Mouse (Mus musculus): ENCODE measurements around the gene Mapk8ip2.
A peak's percentile ranks its signal among the peaks of the same experiment; 100 is the strongest.
"Not testable (repeated sequence)": the region's sequence is repeated elsewhere in the genome, so short reads cannot be mapped to it uniquely, and the experiment has no call there.

Gene Mapk8ip2

GRCm38 (mm10) chr15:89453865-89454478, at the start of gene Mapk8ip2:
Mapk8ip2 (plus strand) TSS chr15:89453913.
- no peak for DNase-seq (ENCODE audit: low read depth, low spot score)

GRCm38 (mm10) chr15:89404831-89405623, 48.7 kb upstream of the Mapk8ip2 start:
- DNase-seq (ENCODE audit: low read depth, low spot score), result no peak

GRCm38 (mm10) chr15:89406691-89407090, 47.0 kb upstream of the Mapk8ip2 start:
- no peak for DNase-seq (ENCODE audit: low read depth, low spot score)

GRCm38 (mm10) chr15:89410118-89410517, 43.6 kb upstream of the Mapk8ip2 start, which contains the start of gene Syce3:
Syce3 (minus strand) TSS chr15:89410503.
- DNase-seq (ENCODE audit: low read depth, low spot score), result no peak

- peak; percentile 55 for DNase-seq (ENCODE audit: low read depth, low spot score)
Observed at GRCm38 (mm10) chr15:89415282-89415681, 38.4 kb upstream of the Mapk8ip2 start.

- no peak for DNase-seq (ENCODE audit: low read depth, low spot score)
Observed at GRCm38 (mm10) chr15:89421938-89422337, 31.8 kb upstream of the Mapk8ip2 start.

GRCm38 (mm10) chr15:89424621-89425020, 29.1 kb upstream of the Mapk8ip2 start:
- DNase-seq (ENCODE audit: low read depth, low spot score), result no peak

GRCm38 (mm10) chr15:89425711-89426121, 28.0 kb upstream of the Mapk8ip2 start, which contains the start of gene Cpt1b:
Cpt1b (minus strand) TSS chr15:89425863.
- DNase-seq (ENCODE audit: low read depth, low spot score), result peak; percentile 89

GRCm38 (mm10) chr15:89426716-89427115, 27.0 kb upstream of the Mapk8ip2 start:
- DNase-seq (ENCODE audit: low read depth, low spot score), result no peak

GRCm38 (mm10) chr15:89428136-89428790, 25.4 kb upstream of the Mapk8ip2 start:
- DNase-seq (ENCODE audit: low read depth, low spot score), result no peak

GRCm38 (mm10) chr15:89428821-89429351, 24.8 kb upstream of the Mapk8ip2 start:
- no peak for DNase-seq (ENCODE audit: low read depth, low spot score)

GRCm38 (mm10) chr15:89429352-89430221, 24.1 kb upstream of the Mapk8ip2 start, which contains the start of the genes C730034F03Rik, Gm44502 and Chkb:
C730034F03Rik (plus strand) TSS chr15:89429589.
Gm44502 (minus strand) TSS chr15:89429696.
Chkb (minus strand) TSS chr15:89429908.
- DNase-seq (ENCODE audit: low read depth, low spot score), result peak; percentile 94

GRCm38 (mm10) chr15:89430341-89430740, 23.4 kb upstream of the Mapk8ip2 start:
- no peak for DNase-seq (ENCODE audit: low read depth, low spot score)

GRCm38 (mm10) chr15:89430771-89431170, 22.9 kb upstream of the Mapk8ip2 start:
- not testable (repeated sequence) for DNase-seq (ENCODE audit: low read depth, low spot score)

GRCm38 (mm10) chr15:89431271-89431670, 22.4 kb upstream of the Mapk8ip2 start:
- DNase-seq (ENCODE audit: low read depth, low spot score), result no peak

GRCm38 (mm10) chr15:89431806-89432205, 21.9 kb upstream of the Mapk8ip2 start:
- no peak for DNase-seq (ENCODE audit: low read depth, low spot score)

- no peak for DNase-seq (ENCODE audit: low read depth, low spot score)
Observed at GRCm38 (mm10) chr15:89432946-89433345, 20.8 kb upstream of the Mapk8ip2 start.

GRCm38 (mm10) chr15:89434136-89434535, 19.6 kb upstream of the Mapk8ip2 start:
- no peak for DNase-seq (ENCODE audit: low read depth, low spot score)

GRCm38 (mm10) chr15:89435878-89436277, 17.8 kb upstream of the Mapk8ip2 start:
- no peak for DNase-seq (ENCODE audit: low read depth, low spot score)

- DNase-seq (ENCODE audit: low read depth, low spot score), result no peak
Observed at GRCm38 (mm10) chr15:89442486-89443070, 11.1 kb upstream of the Mapk8ip2 start.

Measured in skeletal muscle tissue, adult 2 months (tissue).